Mouse (Mus musculus) embryo, embryonic 10.5 days (tissue): ENCODE results near the gene Hbs1l.
A peak's percentile ranks its signal among the peaks of the same experiment; 100 is the strongest.

Experiments used
- DNase-seq: peaks from one replicate; pipeline ENCODE4 v3.0.0-alpha.2; 2015; ENCODE audit warnings: low spot score

Hbs1l gene

DNA sequence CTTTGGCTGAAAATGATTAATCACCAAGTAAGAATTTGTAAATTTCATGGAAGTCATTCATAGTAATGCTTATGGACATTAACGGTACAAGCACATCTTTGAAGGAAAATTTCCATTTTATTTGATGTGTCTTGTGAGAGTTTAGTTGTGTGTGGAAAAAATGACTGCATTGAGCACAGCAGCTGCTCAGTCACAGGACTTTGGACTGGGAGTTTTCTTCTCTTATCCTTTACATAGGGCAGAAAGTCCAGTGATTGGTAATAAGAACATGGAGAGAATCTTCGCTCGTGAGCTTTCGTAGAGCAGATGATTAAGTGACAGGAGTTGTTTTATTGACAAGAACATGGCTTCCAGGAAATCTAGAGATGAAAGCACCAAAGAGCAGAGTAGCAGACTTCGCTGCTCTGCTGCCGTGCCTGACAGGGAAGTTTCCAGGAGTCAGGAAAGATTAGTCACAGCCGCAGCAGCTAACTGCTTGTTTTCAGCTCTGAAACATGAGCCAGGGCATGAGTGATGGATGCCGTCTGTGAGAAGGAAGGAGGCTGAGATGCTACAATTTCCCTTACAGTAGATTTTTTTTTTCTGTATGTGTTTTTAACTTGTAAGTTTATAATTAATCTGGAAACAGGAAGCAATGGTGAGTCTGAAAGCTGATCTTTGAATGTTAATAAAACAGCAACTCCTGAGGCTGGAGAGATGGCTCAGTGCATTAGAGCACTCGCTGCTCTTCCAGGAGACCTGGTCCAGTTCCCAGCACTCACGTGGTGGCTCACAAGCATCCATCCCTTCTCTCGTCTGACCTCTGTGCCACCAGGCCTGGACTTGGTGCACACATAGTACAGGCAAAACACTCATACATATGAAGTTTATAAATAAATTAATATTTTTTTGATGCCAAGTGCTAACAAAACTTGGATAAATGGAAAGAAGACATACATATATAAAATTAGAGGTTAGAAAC lies 9.2 kb downstream of the Hbs1l start:
- no peak for DNase-seq

DNA sequence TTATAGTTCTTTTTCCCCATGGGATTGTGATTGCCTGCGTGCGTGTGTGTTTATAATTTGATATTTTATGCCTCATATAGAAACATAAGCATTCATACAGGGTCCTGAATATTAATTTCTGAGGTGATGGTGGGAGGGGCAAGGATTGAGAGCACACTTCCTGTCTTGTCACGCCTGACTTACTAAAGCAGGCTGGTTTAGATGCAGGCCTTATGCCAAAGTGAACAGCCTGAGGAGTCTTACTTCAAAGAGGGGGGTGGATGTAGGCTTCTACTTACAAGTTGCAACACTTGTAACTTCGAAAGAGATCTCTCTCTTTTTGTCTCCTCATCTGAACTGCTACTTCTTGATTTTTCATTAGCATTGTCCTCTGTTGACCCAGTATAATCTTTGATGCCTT lies 18.0 kb downstream of the Hbs1l start:
- no peak for DNase-seq

DNA sequence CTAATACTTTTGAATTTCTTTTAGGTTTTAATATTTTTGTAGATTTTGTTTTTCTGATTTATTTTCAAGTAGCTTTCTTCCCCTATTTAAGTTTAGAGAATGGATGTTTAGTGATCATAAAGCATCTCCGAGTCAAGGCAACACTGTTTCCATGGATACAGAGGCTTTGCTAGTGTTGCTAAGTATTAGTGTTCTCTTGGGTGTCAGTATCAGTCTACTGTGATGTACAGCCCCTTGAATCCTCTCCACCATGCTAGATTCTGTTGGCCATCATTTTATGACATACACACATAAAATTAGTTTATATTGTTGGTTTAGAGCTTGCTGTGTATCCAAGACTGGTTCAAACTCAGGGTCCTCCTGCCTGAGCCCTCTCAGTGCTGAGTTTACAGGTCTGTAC lies 20.3 kb downstream of the Hbs1l start:
- no peak for DNase-seq

DNA sequence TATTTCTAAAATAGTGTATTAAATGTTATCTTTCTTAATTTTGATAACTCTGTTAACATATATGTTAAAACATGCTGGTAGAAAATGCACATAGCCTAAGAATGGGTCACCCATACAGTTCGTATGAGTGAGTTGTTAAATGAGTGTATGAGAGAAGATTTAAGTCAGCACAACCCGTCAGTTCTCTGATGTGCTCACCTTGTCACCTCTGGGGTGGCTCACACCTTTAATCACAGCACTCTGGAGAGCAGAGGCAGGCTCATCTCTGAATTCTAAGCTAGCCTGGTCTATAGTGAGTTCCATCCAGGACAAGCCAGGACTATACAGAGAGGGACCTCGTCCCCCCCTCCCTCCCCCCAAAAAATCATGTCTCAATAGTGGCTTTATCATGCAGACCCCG lies 22.5 kb downstream of the Hbs1l start:
- no peak for DNase-seq

DNA sequence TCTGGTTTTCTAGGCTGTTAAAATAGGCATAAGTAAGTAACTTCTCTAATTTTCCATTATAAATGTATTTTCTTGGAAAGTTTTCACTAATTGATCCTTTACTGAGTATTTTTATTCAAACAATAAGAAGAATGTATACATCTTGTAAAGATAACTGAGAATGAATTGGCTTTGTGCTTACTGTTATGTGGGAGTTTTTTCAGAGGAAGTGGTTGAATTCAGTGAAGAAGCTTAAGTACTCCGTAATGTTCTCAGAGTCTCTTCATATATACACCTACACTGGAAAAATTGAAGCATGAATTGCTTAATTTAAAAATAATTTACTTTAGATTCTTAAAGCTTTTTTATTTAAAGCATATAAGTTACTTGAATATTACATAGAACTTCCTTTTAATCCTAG lies 23.2 kb downstream of the Hbs1l start:
- DNase-seq, result no peak

DNA sequence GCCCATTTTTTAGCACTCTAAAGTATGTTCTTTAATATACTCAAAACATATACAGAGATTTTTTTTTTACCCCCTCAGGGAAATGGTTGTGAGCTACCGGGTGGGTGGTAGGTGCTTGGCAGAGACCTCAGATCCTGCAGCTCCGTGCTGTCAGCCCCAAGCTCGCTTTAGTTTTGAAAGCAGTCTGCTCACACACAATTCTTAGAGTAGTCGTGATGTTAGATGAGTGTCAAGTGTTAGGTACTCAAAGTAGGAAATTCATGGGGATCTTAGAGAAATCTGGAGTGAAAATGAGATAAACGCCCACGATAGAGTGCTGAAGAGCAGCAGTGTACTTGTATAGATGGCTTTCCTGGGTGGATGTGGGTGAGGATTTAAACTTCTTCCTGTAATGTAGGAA lies 24.8 kb downstream of the Hbs1l start:
- no peak for DNase-seq

DNA sequence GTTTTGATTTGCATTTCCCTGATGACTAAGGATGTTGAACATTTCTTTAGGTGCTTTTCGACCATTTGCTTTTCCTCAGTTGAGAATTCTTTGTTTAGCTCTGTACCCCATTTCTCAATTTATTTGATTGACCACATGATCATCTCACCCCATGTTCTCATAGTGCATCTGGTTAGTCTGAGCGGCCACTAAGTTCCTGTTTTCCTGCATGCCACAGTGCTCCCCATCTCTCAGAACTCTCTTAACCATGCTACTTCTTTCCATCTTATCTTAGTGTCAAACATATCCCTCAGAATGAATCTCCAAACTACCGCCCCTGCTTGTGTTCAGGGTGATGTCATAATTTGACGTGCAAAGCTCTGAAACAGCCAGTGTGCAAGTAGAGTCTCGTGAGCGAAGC lies 30.6 kb downstream of the Hbs1l start:
- DNase-seq, result no peak

DNA sequence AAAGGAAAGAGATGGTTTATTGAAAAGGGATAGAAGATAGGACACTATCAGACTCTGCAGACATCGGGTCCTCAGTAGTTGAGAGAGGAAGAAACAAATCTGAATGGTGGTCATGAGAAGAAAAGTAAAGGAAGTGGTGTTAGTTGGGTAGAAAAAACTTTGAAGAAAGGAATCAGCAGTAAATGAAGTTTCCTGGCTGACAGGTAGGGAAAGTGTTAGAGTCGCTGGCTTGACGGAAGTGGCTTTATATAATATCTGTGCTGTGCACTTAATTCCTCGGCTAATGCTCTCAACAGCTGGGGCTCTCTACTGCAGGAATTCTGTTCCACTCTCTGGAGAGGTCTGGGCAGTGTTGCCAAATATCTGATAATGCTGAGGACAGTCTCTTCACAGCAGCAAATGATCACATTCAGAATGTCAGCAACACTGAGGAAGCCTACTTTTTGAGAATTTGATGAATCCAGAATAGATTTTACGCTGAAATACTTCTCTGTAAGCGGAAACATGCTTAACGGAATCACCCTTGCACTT lies 31.9 kb downstream of the Hbs1l start:
- no peak for DNase-seq

DNA sequence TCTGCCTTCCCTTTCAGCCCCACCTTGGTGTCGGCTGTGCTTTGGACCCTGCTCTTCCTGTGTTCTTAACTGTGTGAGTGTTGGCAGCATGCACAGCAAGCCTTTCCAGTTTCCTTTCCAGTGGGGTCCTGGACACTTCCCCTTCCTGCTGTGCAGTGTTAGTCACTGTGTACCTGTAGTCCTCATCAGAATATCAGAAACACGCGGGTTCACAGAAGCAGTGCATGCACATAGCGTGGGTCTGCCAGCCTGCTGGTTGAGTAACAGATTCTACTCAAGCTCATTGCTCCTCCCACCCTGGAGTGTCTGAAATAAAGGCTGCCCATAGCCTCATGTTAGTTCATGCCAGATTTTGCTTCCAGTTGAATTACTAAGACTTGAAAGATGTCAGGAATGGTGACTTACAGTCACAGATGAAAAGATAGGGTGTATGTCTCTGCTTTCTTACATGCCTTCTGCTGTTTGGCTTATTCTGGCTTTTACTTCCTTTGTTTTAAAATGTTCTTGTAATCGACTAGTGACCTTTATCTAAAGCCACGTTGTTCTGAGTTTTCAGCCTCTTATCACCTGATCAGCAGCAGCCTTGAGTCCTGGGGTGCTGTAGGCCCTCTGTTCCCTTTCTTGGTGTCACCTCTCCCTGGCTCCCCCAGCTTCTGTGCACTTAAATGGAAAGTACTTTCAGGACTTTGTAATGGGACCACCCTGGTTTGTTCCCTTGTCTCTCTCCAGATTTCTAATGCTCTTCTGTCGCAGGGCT lies 38.7 kb downstream of the Hbs1l start:
- DNase-seq, result no peak

DNA sequence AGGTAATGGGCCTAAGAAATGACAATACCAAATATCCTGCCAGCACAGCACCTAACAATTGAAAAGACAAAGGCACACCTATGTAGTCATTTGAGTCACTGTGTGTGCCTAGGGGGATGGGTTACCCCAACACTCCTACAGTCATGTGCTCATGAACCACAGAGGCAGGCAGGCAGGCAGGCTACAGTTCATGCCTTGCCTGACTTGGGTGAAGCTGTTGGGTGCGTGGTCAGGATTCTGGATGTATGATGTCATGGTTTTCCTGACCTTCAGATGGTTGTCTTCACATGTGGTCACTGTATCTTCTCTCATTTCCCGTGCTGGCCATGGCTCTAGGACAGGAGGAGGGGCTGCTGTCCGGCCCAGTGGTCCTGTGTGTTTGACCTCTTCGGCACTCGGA lies 39.8 kb downstream of the Hbs1l start:
- no peak for DNase-seq

DNA sequence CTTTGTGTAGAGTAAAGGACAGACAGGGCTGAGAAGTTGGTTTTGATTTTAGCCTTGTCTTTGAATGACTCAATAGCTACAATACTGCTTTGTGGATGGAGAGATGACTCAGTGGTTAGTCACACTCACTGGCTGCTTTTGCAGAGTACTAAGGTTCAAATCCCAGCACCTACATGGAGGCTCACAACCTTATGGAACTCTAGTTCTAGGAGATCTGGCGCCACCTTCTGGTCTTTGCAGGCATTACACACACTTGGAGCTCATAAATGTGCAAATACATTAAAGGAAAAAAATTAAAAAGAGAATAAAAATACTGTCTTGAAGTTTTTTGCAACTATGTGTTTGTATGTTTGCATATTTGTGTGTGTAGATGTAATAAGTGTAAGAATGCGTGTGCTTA lies 41.4 kb downstream of the Hbs1l start:
- peak; percentile 31 for DNase-seq

DNA sequence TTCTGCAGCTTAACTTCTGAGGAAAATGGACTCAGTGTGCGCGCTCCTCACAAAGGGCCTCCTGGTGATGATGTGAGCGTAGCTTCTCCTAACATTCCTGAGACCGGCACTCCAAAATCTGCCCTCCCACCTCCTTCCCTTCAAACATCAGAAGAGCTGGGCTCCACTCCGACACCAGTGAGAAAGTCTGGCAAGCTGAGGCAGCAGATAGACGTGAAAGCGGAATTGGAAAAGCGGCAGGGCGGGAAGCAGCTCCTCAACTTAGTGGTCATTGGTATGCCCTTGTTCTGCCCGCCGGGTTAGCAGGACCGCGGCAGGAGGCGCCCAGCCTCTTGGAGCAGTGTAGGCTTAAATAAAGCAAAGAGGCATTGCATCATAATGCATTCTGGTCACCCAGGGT lies 45.9 kb downstream of the Hbs1l start:
- no peak for DNase-seq

DNA sequence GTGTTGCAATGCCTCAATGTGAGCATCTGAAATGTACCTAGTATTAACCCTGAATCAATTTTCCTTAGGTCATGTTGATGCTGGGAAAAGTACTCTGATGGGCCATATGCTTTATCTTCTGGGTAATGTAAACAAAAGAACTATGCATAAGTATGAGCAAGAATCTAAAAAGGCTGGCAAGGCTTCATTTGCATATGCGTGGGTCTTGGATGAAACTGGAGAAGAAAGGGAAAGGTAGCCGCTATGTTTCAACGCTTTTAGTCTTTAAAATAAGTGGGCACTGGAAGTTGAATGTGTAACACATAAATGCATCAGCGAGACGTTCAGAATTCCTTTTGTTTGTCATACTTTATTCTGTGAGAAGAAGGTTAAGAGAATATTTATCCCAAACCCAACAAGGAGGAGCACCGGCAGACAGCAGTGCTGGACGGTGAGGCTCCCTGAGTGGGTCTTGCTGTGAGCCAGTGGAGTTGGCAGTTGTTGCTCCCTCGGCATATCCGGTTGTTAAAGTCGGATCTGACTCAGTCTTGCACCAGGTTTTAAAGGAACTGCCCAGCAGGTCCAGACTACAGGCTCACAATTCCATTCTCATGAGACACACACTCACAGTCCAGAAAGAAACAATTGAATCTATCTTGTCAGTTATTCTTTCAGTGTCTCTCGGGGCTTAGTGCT lies 46.7 kb downstream of the Hbs1l start:
- DNase-seq, result no peak

DNA sequence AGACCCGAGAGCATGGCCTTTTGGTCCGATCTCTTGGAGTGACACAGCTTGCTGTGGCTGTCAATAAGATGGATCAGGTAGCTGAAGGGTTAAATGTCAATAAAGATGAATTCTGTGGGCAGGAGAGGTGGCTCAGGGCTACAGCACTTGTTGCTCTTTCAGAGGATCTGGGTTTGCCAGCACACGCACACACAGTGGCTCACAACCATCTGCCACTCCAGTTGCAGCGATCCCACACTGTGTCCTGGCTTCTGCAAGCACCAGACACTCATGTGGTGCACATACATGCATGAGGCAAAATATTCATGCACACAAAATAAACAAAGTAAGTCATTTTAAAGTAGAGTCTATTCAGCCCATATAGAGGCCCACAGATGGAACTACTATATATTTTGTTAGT lies 51.6 kb downstream of the Hbs1l start:
- no peak for DNase-seq

DNA sequence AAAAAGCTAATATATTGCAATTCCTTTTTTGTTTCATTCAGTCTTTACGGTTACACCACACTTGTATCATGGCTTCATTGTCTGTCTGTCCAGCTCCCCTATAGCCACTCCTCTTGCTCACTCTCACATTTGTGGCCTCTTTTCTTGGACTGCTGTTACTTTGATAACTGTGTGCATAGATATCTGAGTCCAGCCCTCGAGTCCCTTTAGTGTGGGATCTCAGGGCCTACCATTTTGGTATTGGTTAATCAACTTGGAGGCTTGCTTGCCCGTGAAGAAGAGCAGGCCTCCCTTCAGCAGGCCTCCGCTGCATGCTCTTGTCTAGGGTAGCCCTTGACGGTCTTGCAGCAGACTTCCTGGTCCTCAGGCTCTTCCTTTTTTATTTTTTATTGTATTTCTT lies 53.7 kb downstream of the Hbs1l start:
- no peak for DNase-seq

DNA sequence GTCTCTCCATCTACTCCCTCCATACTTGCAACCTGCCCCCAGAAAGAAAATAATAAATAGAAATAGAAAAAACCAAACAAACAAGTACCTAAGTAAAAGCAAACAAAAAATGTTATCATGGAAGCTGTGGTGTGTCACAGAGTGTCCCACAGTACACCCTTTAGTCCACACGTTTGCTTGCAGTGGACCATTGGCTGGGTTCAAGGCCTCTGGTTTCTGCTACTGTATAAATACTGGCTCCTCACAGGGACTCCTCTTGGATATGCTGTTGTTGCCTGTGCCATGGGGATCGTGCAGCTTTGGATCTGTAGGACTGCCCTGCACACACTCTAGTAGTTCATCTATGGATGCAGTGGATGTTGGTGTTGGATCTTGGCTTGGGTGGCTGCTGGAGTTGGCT lies 54.2 kb downstream of the Hbs1l start:
- no peak for DNase-seq

DNA sequence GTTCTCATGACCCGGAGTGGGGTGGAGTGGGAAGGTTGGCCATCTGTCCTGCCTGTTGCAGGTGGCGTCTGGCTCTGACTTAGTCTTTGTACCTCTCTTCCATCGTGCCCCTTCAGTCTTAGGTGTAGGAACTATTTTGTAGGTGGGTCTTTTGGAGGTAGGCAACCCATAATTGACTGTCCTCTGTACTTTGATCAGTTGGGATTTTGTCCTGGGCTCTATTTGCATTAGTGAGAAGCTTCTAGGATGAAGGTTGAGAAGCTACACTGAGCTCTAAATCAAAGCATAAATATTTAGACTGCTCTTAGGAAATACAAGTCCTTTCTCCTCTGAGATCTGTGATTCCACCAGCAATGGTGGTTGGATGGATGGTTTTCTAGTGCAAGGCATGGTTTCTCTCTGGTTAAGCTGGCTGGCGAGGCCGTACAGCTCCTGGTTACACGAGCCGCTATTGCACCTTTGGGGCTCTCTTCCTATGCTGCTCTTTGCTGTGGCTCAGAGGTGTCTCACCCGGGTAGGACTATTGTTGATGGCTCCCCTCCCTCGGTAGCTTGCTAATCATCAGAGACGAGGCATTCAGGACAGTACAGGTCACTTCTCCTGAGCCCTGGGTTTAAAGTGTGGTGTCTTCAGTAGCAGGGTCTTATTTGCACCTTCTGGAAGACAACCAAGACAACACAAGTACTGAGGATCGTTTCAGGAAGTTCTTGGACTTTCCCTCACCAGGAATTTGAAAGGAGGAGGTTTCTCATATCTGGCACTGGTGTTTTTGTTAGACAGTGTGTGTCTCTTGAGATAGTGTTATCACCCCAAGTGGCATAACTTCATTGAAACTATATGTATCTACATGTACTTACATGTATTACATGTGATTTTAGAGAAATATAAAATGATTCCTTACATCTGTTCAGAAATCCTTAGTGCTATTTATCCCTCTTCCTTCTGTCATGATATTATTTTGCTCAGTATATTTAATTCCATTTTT lies 55.0 kb downstream of the Hbs1l start:
- DNase-seq, result no peak

DNA sequence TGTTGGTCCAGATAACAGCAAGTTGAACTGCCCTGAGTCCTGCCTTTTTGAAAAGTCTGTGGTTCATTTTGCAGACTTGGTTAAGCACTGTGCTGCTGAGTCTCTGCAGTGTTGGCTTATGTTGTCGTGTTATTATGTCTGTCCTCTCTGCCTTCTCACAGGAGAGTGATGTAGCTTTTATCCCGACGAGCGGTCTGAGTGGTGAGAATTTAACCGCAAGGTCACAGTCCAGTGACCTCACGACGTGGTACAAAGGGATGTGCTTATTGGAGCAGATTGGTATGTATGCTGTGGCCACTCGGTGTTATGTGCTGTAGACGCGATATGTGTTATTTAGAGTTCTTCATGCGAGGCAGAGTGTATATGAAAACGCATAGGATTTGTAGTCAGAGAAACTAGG lies 56.0 kb downstream of the Hbs1l start:
- DNase-seq, result no peak

DNA sequence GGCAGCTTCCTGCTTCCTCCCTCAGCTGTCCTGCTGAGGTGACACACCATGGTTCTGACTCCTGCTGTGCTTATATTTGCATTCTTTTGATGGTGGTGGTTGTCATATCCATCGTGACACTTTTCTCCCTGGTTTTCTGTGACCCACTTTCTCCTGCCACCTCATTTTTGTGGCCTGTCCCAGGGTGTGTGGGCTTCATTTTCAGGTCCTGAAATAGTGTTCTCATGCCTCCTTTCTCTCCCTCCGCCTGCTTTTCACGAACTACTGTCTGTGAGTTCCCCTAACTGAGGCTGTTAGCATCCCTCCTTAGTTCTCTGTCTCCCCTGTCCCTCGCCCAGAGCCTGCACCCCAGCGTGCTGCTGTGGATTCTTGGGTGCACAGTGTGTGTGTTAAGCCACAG lies 58.1 kb downstream of the Hbs1l start:
- no peak for DNase-seq

DNA sequence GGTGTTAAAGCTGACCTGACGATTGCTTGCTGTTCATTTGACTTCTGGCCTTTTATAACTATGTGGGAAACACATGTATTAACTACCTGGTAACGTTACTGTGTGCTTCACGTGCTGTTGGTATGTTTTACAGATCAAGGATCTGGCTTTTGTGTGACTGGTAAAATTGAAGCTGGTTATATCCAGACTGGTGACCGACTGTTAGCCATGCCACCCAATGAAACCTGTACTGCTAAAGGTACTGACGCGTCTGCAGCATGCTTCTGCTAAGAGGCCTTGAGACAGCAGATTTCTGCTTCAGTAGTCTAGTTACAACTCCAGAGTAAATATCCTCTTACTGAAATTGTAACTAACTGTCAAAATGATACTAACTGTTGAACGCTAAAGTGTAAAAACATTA lies 58.7 kb downstream of the Hbs1l start:
- no peak for DNase-seq

DNA sequence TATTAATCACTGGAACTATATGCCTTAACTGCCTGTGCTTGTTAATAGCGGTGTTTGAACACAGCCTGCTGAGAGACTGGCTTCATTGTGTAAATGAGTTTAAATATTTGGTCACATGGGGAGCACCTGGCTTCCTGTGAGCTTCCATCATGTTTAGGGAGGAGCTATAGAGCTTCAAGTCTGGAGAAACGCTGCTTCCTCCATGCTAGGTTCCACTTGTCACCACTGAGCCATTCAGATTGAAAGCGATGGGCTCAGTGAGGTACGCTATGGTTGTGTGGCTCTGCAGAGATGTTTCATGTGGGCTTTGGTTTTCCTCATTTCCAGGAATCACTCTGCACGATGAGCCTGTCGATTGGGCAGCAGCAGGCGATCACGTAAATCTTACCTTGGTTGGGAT lies 62.2 kb downstream of the Hbs1l start:
- no peak for DNase-seq
